Mouse (Mus musculus) ES-CJ7 (cell line): ENCODE results near the gene Ppp2ca.
"Not testable (repeated sequence)": the region's sequence is repeated elsewhere in the genome, so short reads cannot be mapped to it uniquely, and the experiment has no call there.

Experiments
- DNase-seq: peaks from one replicate; pipeline ENCODE4 v3.0.0; 2011; ENCODE audit warnings: low read depth, low spot score

Ppp2ca gene

GRCm38 (mm10) chr11:52094568-52094967 lies 3.9 kb upstream of the Ppp2ca start:
- no peak for DNase-seq

GRCm38 (mm10) chr11:52097016-52097415 lies 1.5 kb upstream of the Ppp2ca start:
- peak; percentile 52 for DNase-seq

GRCm38 (mm10) chr11:52097596-52097995 lies 885 bp upstream of the Ppp2ca start:
- no peak for DNase-seq

GRCm38 (mm10) chr11:52099031-52099761 lies 715 bp downstream of the Ppp2ca start:
- DNase-seq = peak; percentile 54

- no peak for DNase-seq
Measured at GRCm38 (mm10) chr11:52099771-52100219, 1.3 kb downstream of the Ppp2ca start.

GRCm38 (mm10) chr11:52102977-52103376 lies 4.5 kb downstream of the Ppp2ca start:
- DNase-seq = no peak

- no peak for DNase-seq
Measured at GRCm38 (mm10) chr11:52105503-52105902, 7.0 kb downstream of the Ppp2ca start.

- no peak for DNase-seq
Measured at GRCm38 (mm10) chr11:52106037-52106436, 7.6 kb downstream of the Ppp2ca start.

GRCm38 (mm10) chr11:52106438-52106837 lies 8.0 kb downstream of the Ppp2ca start:
- DNase-seq = no peak

GRCm38 (mm10) chr11:52108796-52109195 lies 10.3 kb downstream of the Ppp2ca start:
- DNase-seq = no peak

GRCm38 (mm10) chr11:52109421-52109820 lies 10.9 kb downstream of the Ppp2ca start:
- DNase-seq = no peak

- no peak for DNase-seq
Measured at GRCm38 (mm10) chr11:52115479-52115878, 17.0 kb downstream of the Ppp2ca start.

- DNase-seq = not testable (repeated sequence)
Measured at GRCm38 (mm10) chr11:52116117-52116516, 17.6 kb downstream of the Ppp2ca start.

- DNase-seq = no peak
Measured at GRCm38 (mm10) chr11:52117156-52117555, 18.7 kb downstream of the Ppp2ca start.

- DNase-seq = not testable (repeated sequence)
Measured at GRCm38 (mm10) chr11:52120415-52120814, 21.9 kb downstream of the Ppp2ca start.

- DNase-seq = no peak
Measured at GRCm38 (mm10) chr11:52122045-52122444, 23.6 kb downstream of the Ppp2ca start.

GRCm38 (mm10) chr11:52124468-52124867 lies 26.0 kb downstream of the Ppp2ca start:
- no peak for DNase-seq

GRCm38 (mm10) chr11:52127169-52127568 lies 28.7 kb downstream of the Ppp2ca start:
- no peak for DNase-seq

- DNase-seq = no peak
Measured at GRCm38 (mm10) chr11:52127760-52128159, 29.3 kb downstream of the Ppp2ca start.

- no peak for DNase-seq
Measured at GRCm38 (mm10) chr11:52128316-52129061, 30.0 kb downstream of the Ppp2ca start.

GRCm38 (mm10) chr11:52129171-52129570 lies 30.7 kb downstream of the Ppp2ca start:
- peak; percentile 59 for DNase-seq

GRCm38 (mm10) chr11:52129621-52130450 lies 31.4 kb downstream of the Ppp2ca start:
- DNase-seq = no peak
